Mouse (Mus musculus) MEL (cell line): Measurements from ENCODE around the gene Acad10. TPM values are rescaled to one million over a fixed set of nuclear protein-coding genes. Genes with fewer than 3 reads are reported as not detected.

Source experiments
- DNase-seq: peaks from one replicate; pipeline ENCODE4 v3.0.0; 2011; ENCODE audit warnings: low read depth, low spot score
- H3K27ac ChIP-seq: 2 replicates; pipeline ENCODE4 v1.5.1; 2012; ENCODE audit warnings: low read depth, mild to moderate bottlenecking, control low read depth, low read length, moderate library complexity; ENCODE audit not compliant: control insufficient read depth
- H3K27me3 ChIP-seq, 2 experiments: fragments of 150-350 bp in 1 of 2; sonication (generic) in 1 of 2; 2 replicates each; pipeline ENCODE4 v1.6.1; 2012; ENCODE audit warnings: low read length in 2 of 2, mild to moderate bottlenecking in 2 of 2, improper control_type of control experiment in 1 of 2, moderate library complexity in 1 of 2; ENCODE audit not compliant: insufficient read depth in 2 of 2, control insufficient read depth in 1 of 2
- H3K36me3 ChIP-seq, 2 experiments: 2 replicates each; pipeline ENCODE4 v1.6.1; 2012 to 2014; ENCODE audit warnings: low read length in 2 of 2, improper control_type of control experiment in 1 of 2, inconsistent platforms in 1 of 2, mild to moderate bottlenecking in 1 of 2; ENCODE audit not compliant: insufficient read depth in 2 of 2, control insufficient read depth in 1 of 2
- H3K4me1 ChIP-seq, 2 experiments: fragments of 150-350 bp in 1 of 2; sonication (generic) in 1 of 2; 2 replicates each; pipeline ENCODE4 v1.6.1; 2012; ENCODE audit warnings: low read length in 2 of 2, improper control_type of control experiment in 1 of 2, mild to moderate bottlenecking in 1 of 2; ENCODE audit not compliant: insufficient read depth in 2 of 2, control insufficient read depth in 1 of 2
- H3K4me3 ChIP-seq, 2 experiments: fragments of 150-350 bp in 1 of 2; sonication (generic) in 1 of 2; 2 replicates each; pipeline ENCODE4 v1.5.1; 2012; ENCODE audit warnings: low read depth in 2 of 2, low read length in 2 of 2, mild to moderate bottlenecking in 2 of 2, moderate library complexity in 2 of 2, control low read depth in 1 of 2, improper control_type of control experiment in 1 of 2; ENCODE audit not compliant: control insufficient read depth in 1 of 2, insufficient read depth in 1 of 2
- H3K79me2 ChIP-seq: 2 replicates; pipeline ENCODE4 v1.6.1; 2012; ENCODE audit warnings: mild to moderate bottlenecking, low read length, moderate library complexity; ENCODE audit not compliant: control insufficient read depth, poor library complexity, insufficient read depth
- H3K9ac ChIP-seq: 2 replicates; pipeline ENCODE4 v1.6.1; 2012; ENCODE audit warnings: low read depth, mild to moderate bottlenecking, control low read depth, low read length, moderate library complexity; ENCODE audit not compliant: control insufficient read depth, poor library complexity, severe bottlenecking
- H3K9me3 ChIP-seq: fragments of 150-350 bp; sonication (generic); replicated peaks from 2 replicates; pipeline ENCODE4 v1.6.1; 2012; ENCODE audit warnings: mild to moderate bottlenecking, low read length, improper control_type of control experiment, moderate library complexity; ENCODE audit not compliant: insufficient read depth
- CHD2 ChIP-seq: IDR thresholded peaks from 2 replicates; pipeline ENCODE4 v1.6.1; 2011; ENCODE audit warnings: low read length, improper control_type of control experiment
- EP300 ChIP-seq, 2 experiments: IDR thresholded peaks; 2 replicates each; pipeline ENCODE4 v1.6.1; 2011; ENCODE audit warnings: improper control_type of control experiment in 2 of 2, low read length in 2 of 2, low read depth in 1 of 2, mild to moderate bottlenecking in 1 of 2
- GATA1 ChIP-seq: IDR thresholded peaks from 2 replicates; pipeline ENCODE4 v1.6.1; 2011; ENCODE audit warnings: low read depth, low read length, improper control_type of control experiment
- HCFC1 ChIP-seq: IDR thresholded peaks from 2 replicates; pipeline ENCODE4 v1.6.1; 2012; ENCODE audit warnings: low read depth, mild to moderate bottlenecking, inconsistent platforms, low read length, improper control_type of control experiment, moderate library complexity
- MAFK ChIP-seq: IDR thresholded peaks from 2 replicates; pipeline ENCODE4 v1.6.1; 2011; ENCODE audit warnings: low read depth, mild to moderate bottlenecking, low read length, improper control_type of control experiment, borderline replicate concordance
- MAZ ChIP-seq: IDR thresholded peaks from 2 replicates; pipeline ENCODE4 v1.6.1; 2012; ENCODE audit warnings: low read depth, mild to moderate bottlenecking, inconsistent platforms, low read length, improper control_type of control experiment
- MEF2A ChIP-seq: IDR thresholded peaks from 2 replicates; pipeline ENCODE4 v1.6.1; 2014; ENCODE audit warnings: low read depth, mild to moderate bottlenecking, inconsistent platforms, low read length, improper control_type of control experiment; ENCODE audit not compliant: poor library complexity, insufficient replicate concordance, severe bottlenecking; ENCODE audit errors: extremely low read depth
- MYB ChIP-seq: IDR thresholded peaks from 2 replicates; pipeline ENCODE4 v1.6.1; 2011; ENCODE audit warnings: mild to moderate bottlenecking, low read depth, low read length, improper control_type of control experiment
- NELFE ChIP-seq: IDR thresholded peaks from 2 replicates; pipeline ENCODE4 v1.6.1; 2011; ENCODE audit warnings: low read depth, low read length, improper control_type of control experiment
- POLR2AphosphoS2 ChIP-seq: IDR thresholded peaks from 2 replicates; pipeline ENCODE4 v1.6.1; 2011; ENCODE audit warnings: low read length, improper control_type of control experiment
- POLR2AphosphoS5 ChIP-seq: IDR thresholded peaks from 2 replicates; pipeline ENCODE4 v1.6.1; 2012; ENCODE audit warnings: low read depth, borderline replicate concordance, mild to moderate bottlenecking, inconsistent platforms, low read length, moderate library complexity, mixed read lengths
- RAD21 ChIP-seq: IDR thresholded peaks from 2 replicates; pipeline ENCODE4 v1.6.1; 2011; ENCODE audit warnings: mild to moderate bottlenecking, low read depth, low read length, improper control_type of control experiment
- RCOR1 ChIP-seq: IDR thresholded peaks from 2 replicates; pipeline ENCODE4 v1.6.1; 2012; ENCODE audit warnings: low read depth, mild to moderate bottlenecking, inconsistent platforms, low read length, improper control_type of control experiment
- SIN3A ChIP-seq: IDR thresholded peaks from 2 replicates; pipeline ENCODE4 v1.6.1; 2012; ENCODE audit warnings: low read length, improper control_type of control experiment, inconsistent platforms
- TAL1 ChIP-seq: IDR thresholded peaks from 2 replicates; pipeline ENCODE4 v1.6.1; 2012; ENCODE audit warnings: mild to moderate bottlenecking, inconsistent platforms, low read length, moderate library complexity, mixed read lengths
- TBP ChIP-seq: IDR thresholded peaks from 2 replicates; pipeline ENCODE4 v1.8.0; 2011; ENCODE audit warnings: low read depth, low read length, improper control_type of control experiment
- TCF12 ChIP-seq: IDR thresholded peaks from 2 replicates; pipeline ENCODE4 v1.6.1; 2014; ENCODE audit warnings: low read depth, mild to moderate bottlenecking, inconsistent platforms, low read length, improper control_type of control experiment, moderate library complexity
- USF1 ChIP-seq: IDR thresholded peaks from 2 replicates; pipeline ENCODE4 v1.6.1; 2014; ENCODE audit warnings: low read depth, mild to moderate bottlenecking, inconsistent platforms, low read length, improper control_type of control experiment, moderate library complexity
- USF2 ChIP-seq, 2 experiments: IDR thresholded peaks; 2 replicates each; pipeline ENCODE4 v1.6.1; 2011 to 2012; ENCODE audit warnings: improper control_type of control experiment in 2 of 2, low read length in 2 of 2, borderline replicate concordance in 1 of 2, inconsistent platforms in 1 of 2, low read depth in 1 of 2, mild to moderate bottlenecking in 1 of 2; ENCODE audit not compliant: insufficient read depth in 1 of 2
- ZC3H11A ChIP-seq: IDR thresholded peaks from 2 replicates; pipeline ENCODE4 v1.6.1; 2012; ENCODE audit warnings: low read depth, mild to moderate bottlenecking, inconsistent platforms, low read length, improper control_type of control experiment
- ZKSCAN1 ChIP-seq: IDR thresholded peaks from 2 replicates; pipeline ENCODE4 v1.6.1; 2012; ENCODE audit warnings: low read depth, mild to moderate bottlenecking, inconsistent platforms, low read length, improper control_type of control experiment, moderate library complexity
- polyA plus RNA-seq, 2 experiments: library from polyadenylated mRNA; stranded (reverse) in 1 of 2; unstranded in 1 of 2; fragments of >175 nt in 1 of 2; fragments of >200 nt in 1 of 2; gene quantifications; 2 replicates each; pipeline versions ENCODE4 v1.2.1 to v1.2.4; 2012; ENCODE audit warnings: low replicate concordance in 2 of 2, low read depth in 1 of 2; ENCODE audit not compliant: insufficient read length in 2 of 2, insufficient read depth in 1 of 2, missing spikeins in 1 of 2
- total RNA-seq: library from RNA; depleted of rRNA; stranded (reverse); fragments of 300-350 nt; gene quantifications from 2 replicates; pipeline ENCODE4 v1.2.3, GENCODE M21; 2012

The Acad10 gene
- total and polyA plus RNA-seq, 3 experiments = 4.4 to 5.9 TPM; not detected in 1

GRCm38 (mm10) chr5:121639601-121640000 lies 20.7 kb downstream of the Acad10 start:
- Histone ChIP-seq H3K9ac (no peak overlapping the region), H3K27me3 (no peaks in the 10 kb centered on the region), H3K27ac (no peak overlapping the region)
- no peak for DNase-seq
- TF ChIP-seq MAFK (no peak), TBP (no peak), TAL1 (no peak), USF2 (IDR thresholded peaks at IDR 0.05; ENCODE audit: borderline replicate concordance in 1 of 2, insufficient read depth in 1 of 2, low read depth in 1 of 2, low read length in 2 of 2) (no peak), POLR2AphosphoS5 (no peak), RAD21 (no peak)
- TF ChIP-seq, all 39 proteins: peak for 0
- H3K4me1 ChIP-seq = no peaks in the 10 kb centered on the region
- no peaks in the 10 kb centered on the region for H3K36me3 ChIP-seq
- H3K4me3 ChIP-seq = no peak overlapping the region
- no peaks in the 10 kb centered on the region for H3K9me3 ChIP-seq
- H3K79me2 ChIP-seq = no peaks in the 10 kb centered on the region

- no peaks in the 10 kb centered on the region for H3K9me3 ChIP-seq
- TF ChIP-seq USF1 (no peak), EP300 (IDR thresholded peaks at IDR 0.05; ENCODE audit: low read depth in 1 of 2, low read length in 2 of 2) (no peak), RAD21 (no peak), ZKSCAN1 (no peak), MEF2A (no peak), ZC3H11A (no peak), SIN3A (no peak), POLR2AphosphoS5 (no peak), TAL1 (no peak)
- TF ChIP-seq, all 39 proteins: peak for 0
- no peaks in the 10 kb centered on the region for H3K36me3 ChIP-seq
Measured at GRCm38 (mm10) chr5:121637296-121637695, 23.0 kb downstream of the Acad10 start.

GRCm38 (mm10) chr5:121634668-121635067 lies 25.6 kb downstream of the Acad10 start:
- DNase-seq = no peak
- no peak overlapping the region for H3K9ac ChIP-seq
- H3K4me1 ChIP-seq = no peaks in the 10 kb centered on the region
- no peak overlapping the region for H3K4me3 ChIP-seq
- TF ChIP-seq POLR2AphosphoS2 (no peak), RAD21 (no peak), GATA1 (no peak), RCOR1 (no peak), MAFK (no peak), USF2 (IDR thresholded peaks at IDR 0.05; ENCODE audit: borderline replicate concordance in 1 of 2, insufficient read depth in 1 of 2, low read depth in 1 of 2, low read length in 2 of 2) (no peak), MAZ (no peak), HCFC1 (no peak), TCF12 (no peak), TBP (no peak), CHD2 (no peak), NELFE (no peak), MYB (no peak)
- no peak overlapping the region for H3K27ac ChIP-seq
- H3K9me3 ChIP-seq = no peaks in the 10 kb centered on the region
- H3K27me3 ChIP-seq = no peaks in the 10 kb centered on the region
- no peaks in the 10 kb centered on the region for H3K79me2 ChIP-seq
- H3K36me3 ChIP-seq = no peaks in the 10 kb centered on the region; a peak in 1 of 4 replicates

More at GRCm38 (mm10) chr5:121637296-121637695, 23.0 kb downstream of the Acad10 start:
- no peaks in the 10 kb centered on the region for H3K27me3 ChIP-seq
- H3K4me3 ChIP-seq = no peak overlapping the region
- H3K4me1 ChIP-seq = no peaks in the 10 kb centered on the region
- H3K27ac ChIP-seq = no peak overlapping the region
- H3K79me2 ChIP-seq = no peaks in the 10 kb centered on the region
- no peak overlapping the region for H3K9ac ChIP-seq
- DNase-seq = no peak
